Mouse (Mus musculus): Measurements from ENCODE around the gene Acnat2. TPM values are rescaled to one million over a fixed set of nuclear protein-coding genes. Genes with fewer than 3 reads are reported as not detected.
"Not testable (repeated sequence)": the region's sequence is repeated elsewhere in the genome, so short reads cannot be mapped to it uniquely, and the experiment has no call there.

Acnat2 gene
- polyA plus RNA-seq, 1 experiment from 2014 or later, result not detected

- not testable (repeated sequence) for H3K27me3 ChIP-seq; H3K4me2 ChIP-seq; H3K9ac ChIP-seq; H3K27ac ChIP-seq; H3K4me3 ChIP-seq; H3K36me3 ChIP-seq; H3K4me1 ChIP-seq (replicated peaks); H3K9me3 ChIP-seq; ATAC-seq (ENCODE audit: low FRiP score)
- 73% methylated on average over 1 of the region's 1 CpGs for WGBS
These were observed 60.0 kb downstream of the Acnat2 start for GRCm38 (mm10) chr4:49348001-49348400.

GRCm38 (mm10) chr4:49340091-49340490 is 67.9 kb downstream of the Acnat2 start:
- H3K9me3 ChIP-seq; H3K4me2 ChIP-seq; H3K4me3 ChIP-seq; H3K4me1 ChIP-seq (replicated peaks); H3K27me3 ChIP-seq; H3K9ac ChIP-seq; H3K36me3 ChIP-seq; ATAC-seq (ENCODE audit: low FRiP score); H3K27ac ChIP-seq: not testable (repeated sequence)
- WGBS, result 82% methylated on average over 3 of the region's 3 CpGs

GRCm38 (mm10) chr4:49337949-49338348 is 70.0 kb downstream of the Acnat2 start:
- not testable (repeated sequence) for H3K36me3 ChIP-seq; H3K27me3 ChIP-seq; H3K9ac ChIP-seq; H3K4me1 ChIP-seq (replicated peaks); H3K27ac ChIP-seq; H3K4me3 ChIP-seq; H3K9me3 ChIP-seq; H3K4me2 ChIP-seq; ATAC-seq (ENCODE audit: low FRiP score)
- 91% methylated on average over 3 of the region's 4 CpGs for WGBS

Other genes with a start within 250 kb of the Acnat2 start
- not detected in 2 replicates for gene Acnat1, start 65.8 kb upstream of the Acnat2 start, polyA plus RNA-seq (2015; fragmentation: Nextera tagmentation; extraction: Ambion mirVana)
- gene Baat, start 98.4 kb upstream of the Acnat2 start, polyA plus RNA-seq (2015; fragmentation: Nextera tagmentation; extraction: Ambion mirVana), result 0.13 TPM in 1 of 2 replicates, not detected in the other
- gene Mrpl50, start 112.9 kb upstream of the Acnat2 start, polyA plus RNA-seq (2015; fragmentation: Nextera tagmentation; extraction: Ambion mirVana), result 76.9 and 78.8 TPM in 2 replicates
- 13.5 and 13.7 TPM in 2 replicates for gene Zfp189, start 113.0 kb upstream of the Acnat2 start, polyA plus RNA-seq (2015; fragmentation: Nextera tagmentation; extraction: Ambion mirVana)
- gene Aldob, start 141.4 kb upstream of the Acnat2 start, polyA plus RNA-seq (2015; fragmentation: Nextera tagmentation; extraction: Ambion mirVana), result 0.19 TPM in 1 of 2 replicates, not detected in the other
- 62.7 and 67.1 TPM in 2 replicates for gene Tmem246, start 189.7 kb upstream of the Acnat2 start, polyA plus RNA-seq (2015; fragmentation: Nextera tagmentation; extraction: Ambion mirVana)
- gene Rnf20, start 223.9 kb upstream of the Acnat2 start, polyA plus RNA-seq (2015; fragmentation: Nextera tagmentation; extraction: Ambion mirVana), result 57.8 and 58.4 TPM in 2 replicates

All from hindbrain, embryonic 13.5 days (tissue).